Mouse (Mus musculus) kidney, embryonic 15.5 days (tissue): ENCODE data around the gene Olfr109. TPM values are rescaled to one million over a fixed set of nuclear protein-coding genes. Genes with fewer than 3 reads are reported as not detected.

Experiments used
- ATAC-seq: fragments of 200-750 bp; cut with Nextera tagmentation; replicated peaks from 2 replicates; pipeline ENCODE4 v1.8.0; 2017; ENCODE audit warnings: moderate TSS enrichment; ENCODE audit not compliant: low FRiP score
- H3K27ac ChIP-seq: fragments of 300-500 bp; sonication (generic); 2 replicates; pipeline ENCODE4 v1.5.1; 2015; ENCODE audit warnings: mild to moderate bottlenecking, inconsistent platforms
- H3K27me3 ChIP-seq: fragments of 300-500 bp; sonication (generic); 2 replicates; pipeline ENCODE4 v1.6.1; 2015; ENCODE audit warnings: inconsistent platforms
- H3K36me3 ChIP-seq: fragments of 300-500 bp; sonication (generic); 2 replicates; pipeline ENCODE4 v1.6.1; 2015; ENCODE audit warnings: inconsistent platforms
- H3K4me1 ChIP-seq: fragments of 300-500 bp; sonication (generic); 2 replicates; pipeline ENCODE4 v1.6.1; 2015; ENCODE audit warnings: inconsistent platforms
- H3K4me2 ChIP-seq: fragments of 300-500 bp; sonication (generic); 2 replicates; pipeline ENCODE4 v1.6.1; 2015; ENCODE audit warnings: moderate library complexity, mild to moderate bottlenecking, inconsistent platforms
- H3K4me3 ChIP-seq: fragments of 300-500 bp; sonication (generic); replicated peaks from 2 replicates; pipeline ENCODE4 v1.5.1; 2015; ENCODE audit warnings: mild to moderate bottlenecking, inconsistent platforms
- H3K9ac ChIP-seq: fragments of 300-500 bp; sonication (generic); 2 replicates; pipeline ENCODE4 v1.6.1; 2015; ENCODE audit warnings: mild to moderate bottlenecking, inconsistent platforms
- H3K9me3 ChIP-seq: fragments of 300-500 bp; sonication (generic); replicated peaks from 2 replicates; pipeline ENCODE4 v1.6.1; 2016; ENCODE audit warnings: inconsistent platforms
- WGBS: fragments of 180-500 bp; shearing (Covaris S2); methylation state at CpG from one replicate; pipeline ENCODE4 v1.1.7; 2015; ENCODE audit warnings: mixed read lengths; 5-methylcytosine and 5-hydroxymethylcytosine counted together
- polyA plus RNA-seq: library from polyadenylated mRNA; unstranded; fragments of >200 nt; fragmentation: Nextera tagmentation; extraction: Ambion mirVana; gene quantifications from 2 replicates; pipeline ENCODE4 v1.2.1, GENCODE M21; 2015

Olfr109 gene
- not detected in 2 replicates for polyA plus RNA-seq

DNA sequence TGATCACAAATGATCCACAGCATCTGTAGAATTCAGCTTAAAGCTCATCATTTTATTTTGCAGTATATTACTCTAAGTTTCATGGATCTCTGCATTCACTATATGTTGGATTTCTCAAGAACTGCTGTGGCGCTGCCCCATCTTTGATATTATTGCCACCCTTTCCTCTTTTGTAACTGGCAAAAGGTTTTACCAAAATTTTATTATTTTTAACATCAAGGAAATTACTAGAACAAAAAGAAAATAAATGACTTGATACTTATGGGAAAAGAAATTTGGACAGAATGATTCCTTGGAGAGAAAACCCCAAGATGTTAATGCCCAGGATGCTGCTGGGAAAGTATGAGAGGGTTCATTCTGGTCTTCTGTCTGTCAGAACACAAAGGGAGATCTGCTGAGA lies at the start of gene Olfr109:
TSS of gene Olfr109 (plus strand) at position 301 of the 400 bp plus-strand sequence.
- Histone ChIP-seq H3K9me3 (no peaks in the 10 kb centered on the region), H3K9ac (no peak within 1 kb of the TSS), H3K36me3 (no peaks in the 10 kb centered on the region), H3K4me2 (no peak within 1 kb of the TSS), H3K27ac (no peak within 1 kb of the TSS), H3K4me3 (no peak within 1 kb of the TSS), H3K27me3 (no peaks in the 10 kb centered on the region), H3K4me1 (no peaks in the 10 kb centered on the region)
- no peak for ATAC-seq
- WGBS = 90% methylated on average over 1 of the region's 1 CpGs

GRCm38 (mm10) chr17:37413380-37413779 lies 45.3 kb upstream of the Olfr109 start:
- H3K9ac ChIP-seq = no peak overlapping the region
- no peak for ATAC-seq
- H3K27ac ChIP-seq = no peak overlapping the region
- H3K4me1 ChIP-seq = no peaks in the 10 kb centered on the region
- no peaks in the 10 kb centered on the region for H3K36me3 ChIP-seq
- no peak overlapping the region for H3K4me2 ChIP-seq
- no peaks in the 10 kb centered on the region for H3K9me3 ChIP-seq
- H3K27me3 ChIP-seq = no peaks in the 10 kb centered on the region
- no peak overlapping the region for H3K4me3 ChIP-seq

DNA sequence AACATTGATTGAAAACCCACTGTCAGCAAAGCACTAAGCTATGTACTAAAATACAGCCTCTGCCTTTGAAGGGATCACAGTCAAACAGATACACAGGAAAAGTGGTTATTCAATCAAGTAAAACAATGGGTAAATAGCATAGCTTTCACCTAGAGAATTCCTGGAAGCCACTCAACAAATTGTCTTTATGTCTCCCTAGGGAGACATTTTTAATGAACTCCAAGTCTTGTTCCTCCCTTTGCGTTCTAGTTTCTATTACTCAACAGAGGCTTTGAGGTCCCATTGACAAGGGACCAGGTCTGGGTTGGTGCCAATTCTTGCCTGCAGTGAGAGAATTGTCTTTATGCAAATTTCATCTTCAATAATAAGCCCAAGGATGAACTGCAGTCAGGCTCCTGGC lies 13.5 kb upstream of the Olfr109 start, which contains the start of gene Olfr108:
TSS of gene Olfr108 (plus strand) at position 301 of the 400 bp plus-strand sequence.
- 81% methylated on average over 1 of the region's 1 CpGs for WGBS
- Histone ChIP-seq H3K36me3 (no peaks in the 10 kb centered on the region), H3K27ac (no peak within 1 kb of the TSS), H3K4me1 (no peaks in the 10 kb centered on the region), H3K27me3 (no peaks in the 10 kb centered on the region), H3K4me3 (no peak within 1 kb of the TSS), H3K9me3 (no peaks in the 10 kb centered on the region), H3K4me2 (no peak within 1 kb of the TSS), H3K9ac (no peak within 1 kb of the TSS)
- no peak for ATAC-seq

- no peak for ATAC-seq
- Histone ChIP-seq H3K4me3 (no peak within 1 kb of the TSS), H3K27ac (no peak within 1 kb of the TSS), H3K9me3 (no peaks in the 10 kb centered on the region), H3K4me2 (no peak within 1 kb of the TSS), H3K9ac (no peak within 1 kb of the TSS), H3K4me1 (no peaks in the 10 kb centered on the region), H3K27me3 (no peaks in the 10 kb centered on the region), H3K36me3 (no peaks in the 10 kb centered on the region)
- whole genome bisulfite sequencing = 75% methylated on average over 2 of the region's 2 CpGs
Observed at GRCm38 (mm10) chr17:37483452-37483851, 24.7 kb downstream of the Olfr109 start, which contains the start of gene H2-M2. Gene H2-M2 (minus strand): TSS chr17:37483552.

DNA sequence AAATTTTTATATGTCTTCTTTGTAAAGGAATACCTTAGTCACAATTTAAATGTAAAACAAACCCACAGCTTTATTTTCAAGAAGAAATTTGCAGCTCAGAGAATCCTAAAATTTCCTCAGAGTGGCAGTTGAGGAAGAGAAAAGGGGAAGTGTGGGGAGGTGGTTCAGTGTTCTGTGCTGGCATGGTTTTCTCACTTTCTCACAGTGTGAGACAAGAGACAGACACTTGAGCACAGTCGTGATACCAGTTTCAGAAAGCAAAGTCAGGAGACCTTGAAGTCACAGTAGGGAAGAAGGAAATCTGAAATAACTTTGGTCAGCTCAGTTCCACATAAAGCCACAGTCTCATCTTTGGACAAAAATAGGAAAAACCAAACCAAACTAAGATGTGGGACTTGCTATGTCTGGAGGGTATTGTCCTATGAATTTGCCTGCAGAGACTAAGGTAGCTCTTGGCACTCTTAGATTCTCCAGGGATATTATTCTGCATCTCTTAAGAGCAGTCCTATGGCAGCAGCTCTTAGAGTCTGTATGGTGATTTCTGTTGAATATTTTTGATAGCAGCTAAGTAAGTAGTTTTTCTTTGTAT lies 33.3 kb downstream of the Olfr109 start, which contains the start of gene Olfr110:
TSS of gene Olfr110 (plus strand) at position 539 of the 589 bp plus-strand sequence.
- 47% methylated on average over 1 of the region's 1 CpGs for WGBS
- Histone ChIP-seq H3K9ac (no peak within 1 kb of the TSS), H3K27me3 (no peaks in the 10 kb centered on the region), H3K4me3 (no peak within 1 kb of the TSS), H3K4me2 (no peak within 1 kb of the TSS), H3K4me1 (no peaks in the 10 kb centered on the region), H3K9me3 (no peaks in the 10 kb centered on the region), H3K27ac (no peak within 1 kb of the TSS), H3K36me3 (no peaks in the 10 kb centered on the region)
- ATAC-seq = no peak

DNA sequence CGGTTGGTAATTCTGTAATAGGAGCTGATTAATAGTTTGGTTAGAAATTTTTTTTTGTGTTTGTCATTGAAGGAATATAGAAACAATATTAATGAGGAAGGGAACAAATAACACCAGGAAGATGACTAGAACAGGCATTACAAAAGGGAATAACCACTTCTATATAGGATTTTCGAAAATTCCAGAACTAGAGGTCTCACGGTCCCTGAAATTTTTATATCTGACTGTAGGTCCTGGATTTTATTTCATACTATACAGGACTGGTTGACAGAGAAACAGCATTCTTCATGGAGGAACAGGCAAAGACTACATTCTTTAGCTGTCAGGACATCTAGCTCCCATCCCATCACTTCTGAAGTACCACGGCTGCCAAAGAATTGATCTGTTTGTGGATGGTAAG lies 49.0 kb downstream of the Olfr109 start, which contains the start of gene Olfr111:
TSS of gene Olfr111 (plus strand) at position 301 of the 400 bp plus-strand sequence.
- Histone ChIP-seq H3K27me3 (no peaks in the 10 kb centered on the region), H3K9me3 (no peaks in the 10 kb centered on the region), H3K36me3 (no peaks in the 10 kb centered on the region), H3K4me1 (no peaks in the 10 kb centered on the region), H3K4me3 (no peak within 1 kb of the TSS), H3K4me2 (no peak within 1 kb of the TSS), H3K27ac (no peak within 1 kb of the TSS), H3K9ac (no peak within 1 kb of the TSS)
- no peak for ATAC-seq
- WGBS = 83% methylated on average over 4 of the region's 4 CpGs

Other genes starting within 250 kb of the Olfr109 start
- gene Olfr95, start 245.8 kb upstream of the Olfr109 start, polyA plus RNA-seq = not detected in 2 replicates
- gene Olfr96, start 238.8 kb upstream of the Olfr109 start, polyA plus RNA-seq = not detected in 2 replicates
- not detected in 2 replicates for gene Olfr97, start 221.6 kb upstream of the Olfr109 start, polyA plus RNA-seq
- not detected in 2 replicates for gene Olfr98, start 195.2 kb upstream of the Olfr109 start, polyA plus RNA-seq
- 1.5 and 1.8 TPM in 2 replicates for gene H2-M3, start 188.7 kb upstream of the Olfr109 start, polyA plus RNA-seq
- not detected in 2 replicates for gene Olfr99, start 175.5 kb upstream of the Olfr109 start, polyA plus RNA-seq
- gene Olfr101, start 154.6 kb upstream of the Olfr109 start, polyA plus RNA-seq = not detected in 2 replicates
- gene Olfr102, start 141.9 kb upstream of the Olfr109 start, polyA plus RNA-seq = not detected in 2 replicates
- not detected in 2 replicates for gene Olfr103, start 119.2 kb upstream of the Olfr109 start, polyA plus RNA-seq
- gene Olfr104-ps, start 99.3 kb upstream of the Olfr109 start, polyA plus RNA-seq = not detected in 2 replicates
- not detected in 2 replicates for gene Olfr105-ps, start 79.9 kb upstream of the Olfr109 start, polyA plus RNA-seq
- gene Olfr106-ps, start 68.5 kb upstream of the Olfr109 start, polyA plus RNA-seq = not detected in 2 replicates
- not detected in 2 replicates for gene Olfr107, start 59.7 kb upstream of the Olfr109 start, polyA plus RNA-seq
- gene Olfr108, start 13.4 kb upstream of the Olfr109 start, polyA plus RNA-seq = not detected in 2 replicates
- gene H2-M2, start 24.6 kb downstream of the Olfr109 start, polyA plus RNA-seq = not detected in 2 replicates
- gene Olfr110, start 33.6 kb downstream of the Olfr109 start, polyA plus RNA-seq = not detected in 2 replicates
- not detected in 2 replicates for gene Olfr111, start 49.1 kb downstream of the Olfr109 start, polyA plus RNA-seq
- not detected in 2 replicates for gene Olfr112, start 110.5 kb downstream of the Olfr109 start, polyA plus RNA-seq
- gene Olfr113, start 118.7 kb downstream of the Olfr109 start, polyA plus RNA-seq = not detected in 2 replicates
- not detected in 2 replicates for gene Olfr114, start 133.8 kb downstream of the Olfr109 start, polyA plus RNA-seq
- gene Olfr115, start 168.2 kb downstream of the Olfr109 start, polyA plus RNA-seq = not detected in 2 replicates
- not detected in 2 replicates for gene Olfr116, start 168.3 kb downstream of the Olfr109 start, polyA plus RNA-seq
- not detected in 2 replicates for gene Olfr117, start 204.9 kb downstream of the Olfr109 start, polyA plus RNA-seq
- not detected in 2 replicates for gene Olfr118, start 208.1 kb downstream of the Olfr109 start, polyA plus RNA-seq
- not detected in 2 replicates for gene Olfr119, start 237.6 kb downstream of the Olfr109 start, polyA plus RNA-seq